Mouse (Mus musculus) gastrocnemius, adult 18-20 months (tissue): ENCODE data around the gene Ahdc1. TPM values are rescaled to one million over a fixed set of nuclear protein-coding genes. Genes with fewer than 3 reads are reported as not detected.

Experiments used
- DNase-seq: peaks from one replicate; pipeline ENCODE4 v3.0.0; 2021; ENCODE audit warnings: low spot score
- total RNA-seq, 2 experiments: library from RNA; stranded (reverse); gene quantifications; 2 replicates each; pipeline ENCODE4 v1.2.3; 2021

The Ahdc1 gene
- total RNA-seq, 2 experiments from 2014 or later = 40.6 to 41.6 TPM

GRCm38 (mm10) chr4:133016677-133017415 lies 5.8 kb downstream of the Ahdc1 start:
- DNase-seq = no peak

- no peak for DNase-seq
Observed at GRCm38 (mm10) chr4:133017597-133018262, 6.7 kb downstream of the Ahdc1 start.

GRCm38 (mm10) chr4:133018263-133018798 lies 7.3 kb downstream of the Ahdc1 start:
- DNase-seq = no peak

- no peak for DNase-seq
Observed at GRCm38 (mm10) chr4:133020721-133021120, 9.7 kb downstream of the Ahdc1 start.

- DNase-seq = no peak
Observed at GRCm38 (mm10) chr4:133021181-133021671, 10.2 kb downstream of the Ahdc1 start.

- no peak for DNase-seq
Observed at GRCm38 (mm10) chr4:133022217-133022616, 11.2 kb downstream of the Ahdc1 start.

- DNase-seq = no peak
Observed at GRCm38 (mm10) chr4:133022954-133023635, 12.0 kb downstream of the Ahdc1 start.

GRCm38 (mm10) chr4:133023636-133024035 lies 12.6 kb downstream of the Ahdc1 start:
- DNase-seq = no peak

GRCm38 (mm10) chr4:133024404-133024803 lies 13.3 kb downstream of the Ahdc1 start:
- no peak for DNase-seq

GRCm38 (mm10) chr4:133024969-133025685 lies 14.1 kb downstream of the Ahdc1 start:
- peak; percentile 56 for DNase-seq

GRCm38 (mm10) chr4:133026272-133026671 lies 15.2 kb downstream of the Ahdc1 start:
- DNase-seq = no peak

- no peak for DNase-seq
Observed at GRCm38 (mm10) chr4:133026826-133027375, 15.8 kb downstream of the Ahdc1 start.

- DNase-seq = no peak
Observed at GRCm38 (mm10) chr4:133027721-133028120, 16.7 kb downstream of the Ahdc1 start.

GRCm38 (mm10) chr4:133028193-133028592 lies 17.1 kb downstream of the Ahdc1 start:
- DNase-seq = no peak

GRCm38 (mm10) chr4:133028875-133029274 lies 17.8 kb downstream of the Ahdc1 start:
- no peak for DNase-seq

GRCm38 (mm10) chr4:133032410-133033095 lies 21.5 kb downstream of the Ahdc1 start:
- no peak for DNase-seq

- DNase-seq = no peak
Observed at GRCm38 (mm10) chr4:133034478-133034877, 23.4 kb downstream of the Ahdc1 start.

- peak; percentile 56 for DNase-seq
Observed at GRCm38 (mm10) chr4:133035446-133035845, 24.4 kb downstream of the Ahdc1 start.

- no peak for DNase-seq
Observed at GRCm38 (mm10) chr4:133035946-133036345, 24.9 kb downstream of the Ahdc1 start.

- no peak for DNase-seq
Observed at GRCm38 (mm10) chr4:133037293-133037692, 26.2 kb downstream of the Ahdc1 start.
